Mouse (Mus musculus) midbrain, embryonic 13.5 days (tissue): ENCODE measurements around the gene D430041D05Rik. TPM values are rescaled to one million over a fixed set of nuclear protein-coding genes. Genes with fewer than 3 reads are reported as not detected.
A peak's percentile ranks its signal among the peaks of the same experiment; 100 is the strongest.

Experiments
- ATAC-seq: fragments of 200-750 bp; cut with Nextera tagmentation; 2 replicates; pipeline ENCODE4 v1.8.0; 2017; ENCODE audit warnings: mild to moderate bottlenecking, moderate TSS enrichment, moderate library complexity
- H3K27ac ChIP-seq: fragments of 300-500 bp; sonication (generic); 2 replicates; pipeline ENCODE4 v1.5.1; 2015; ENCODE audit warnings: inconsistent platforms, mild to moderate bottlenecking, moderate library complexity
- H3K27me3 ChIP-seq: fragments of 300-500 bp; sonication (generic); 2 replicates; pipeline ENCODE4 v1.6.1; 2015; ENCODE audit warnings: mild to moderate bottlenecking, inconsistent platforms
- H3K36me3 ChIP-seq: fragments of 300-500 bp; sonication (generic); 2 replicates; pipeline ENCODE4 v1.6.1; 2015; ENCODE audit warnings: mild to moderate bottlenecking, inconsistent platforms
- H3K4me1 ChIP-seq: fragments of 300-500 bp; sonication (generic); replicated peaks from 2 replicates; pipeline ENCODE4 v1.6.1; 2015; ENCODE audit warnings: inconsistent platforms
- H3K4me2 ChIP-seq: fragments of 300-500 bp; sonication (generic); replicated peaks from 2 replicates; pipeline ENCODE4 v1.6.1; 2015; ENCODE audit warnings: moderate library complexity, mild to moderate bottlenecking, inconsistent platforms
- H3K4me3 ChIP-seq: fragments of 300-500 bp; sonication (generic); replicated peaks from 2 replicates; pipeline ENCODE4 v1.5.1; 2015; ENCODE audit warnings: mild to moderate bottlenecking, inconsistent platforms
- H3K9ac ChIP-seq: fragments of 300-500 bp; sonication (generic); replicated peaks from 2 replicates; pipeline ENCODE4 v1.6.1; 2015; ENCODE audit warnings: mild to moderate bottlenecking, inconsistent platforms
- H3K9me3 ChIP-seq: fragments of 300-500 bp; sonication (generic); 2 replicates; pipeline ENCODE4 v1.6.1; 2016; ENCODE audit warnings: mild to moderate bottlenecking, inconsistent platforms
- WGBS: fragments of 180-500 bp; shearing (Covaris S2); methylation state at CpG from one replicate; pipeline ENCODE4 v1.1.7; 2015; 5-methylcytosine and 5-hydroxymethylcytosine counted together
- polyA plus RNA-seq: library from polyadenylated mRNA; unstranded; fragments of >200 nt; fragmentation: Nextera tagmentation; extraction: Ambion mirVana; gene quantifications from 2 replicates; pipeline ENCODE4 v1.2.1, GENCODE M21; 2015

Gene D430041D05Rik
- polyA plus RNA-seq, 1 experiment from 2014 or later, result 6.4 TPM

- Histone ChIP-seq H3K4me1 (no peaks in the 10 kb centered on the region), H3K4me3 (no peak overlapping the region), H3K27ac (no peak overlapping the region), H3K27me3 (no peaks in the 10 kb centered on the region), H3K4me2 (no peak overlapping the region), H3K36me3 (no peaks in the 10 kb centered on the region), H3K9me3 (no peaks in the 10 kb centered on the region), H3K9ac (no peak overlapping the region)
- peak; percentile 88 for ATAC-seq
- WGBS, result 48% methylated on average over 8 of the region's 8 CpGs
Observed at GRCm38 (mm10) chr2:104134150-104135056, 276.4 kb downstream of the D430041D05Rik start.

GRCm38 (mm10) chr2:104133042-104133810, 277.6 kb downstream of the D430041D05Rik start:
- H3K4me1 ChIP-seq, result no peaks in the 10 kb centered on the region
- no peak overlapping the region for H3K9ac ChIP-seq
- no peaks in the 10 kb centered on the region for H3K9me3 ChIP-seq
- H3K4me3 ChIP-seq, result no peak overlapping the region
- no peak overlapping the region for H3K27ac ChIP-seq
- ATAC-seq, result no peak
- no peaks in the 10 kb centered on the region for H3K36me3 ChIP-seq
- WGBS, result 48% methylated on average over 12 of the region's 12 CpGs
- no peak overlapping the region for H3K4me2 ChIP-seq
- H3K27me3 ChIP-seq, result no peaks in the 10 kb centered on the region

DNA sequence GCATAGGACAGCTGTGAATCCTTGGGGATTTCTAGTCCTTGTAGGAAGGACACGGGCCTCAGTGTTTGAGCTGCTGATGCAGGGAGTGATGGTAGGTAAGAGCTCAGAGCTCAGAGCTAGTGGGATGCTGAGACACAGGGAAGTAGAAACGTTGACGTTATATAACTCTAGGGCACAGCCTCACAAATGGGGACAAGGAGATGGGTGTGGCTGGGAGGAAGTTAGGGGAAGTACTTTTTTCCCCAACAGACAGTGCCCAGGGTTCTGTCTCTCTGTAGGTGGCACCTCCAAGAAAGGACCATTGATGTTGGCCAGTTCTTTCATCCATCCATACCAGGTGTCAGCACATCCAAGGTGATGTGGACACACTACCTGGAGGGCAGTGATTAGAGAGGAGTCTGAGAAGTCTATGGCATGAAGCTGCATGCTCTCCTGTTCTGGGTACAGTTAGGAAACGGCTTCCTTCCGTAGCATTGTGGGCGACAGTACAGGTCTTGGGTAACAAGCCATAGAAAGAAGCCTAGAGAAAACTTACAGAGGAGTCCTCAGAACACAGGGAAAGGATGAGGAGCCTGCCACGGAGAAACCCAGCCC, 278.4 kb downstream of the D430041D05Rik start:
- no peak for ATAC-seq
- H3K9ac ChIP-seq, result no peak overlapping the region
- no peak overlapping the region for H3K4me3 ChIP-seq
- H3K27ac ChIP-seq, result no peak overlapping the region
- no peaks in the 10 kb centered on the region for H3K36me3 ChIP-seq
- no peaks in the 10 kb centered on the region for H3K4me1 ChIP-seq
- 79% methylated on average over 7 of the region's 7 CpGs for WGBS
- H3K9me3 ChIP-seq, result no peaks in the 10 kb centered on the region
- no peak overlapping the region for H3K4me2 ChIP-seq
- H3K27me3 ChIP-seq, result no peaks in the 10 kb centered on the region

DNA sequence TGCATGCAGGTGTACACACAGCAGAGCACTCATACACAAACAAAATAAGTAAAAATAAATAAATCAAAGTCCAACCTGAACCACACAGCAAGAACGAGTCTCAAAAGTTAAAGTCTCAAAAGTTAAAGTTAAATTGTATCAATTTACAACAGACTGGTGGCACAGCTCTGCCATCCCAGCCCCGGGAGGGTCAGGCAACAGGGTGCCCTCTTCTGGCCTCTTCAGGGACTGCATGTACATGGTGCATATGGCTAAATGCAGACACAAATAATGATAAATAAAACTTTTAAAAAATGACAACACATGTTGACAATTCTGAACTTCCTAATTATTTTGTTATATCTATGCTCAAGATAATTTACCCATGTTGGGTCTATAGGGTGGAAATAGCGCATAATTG, 279.8 kb downstream of the D430041D05Rik start:
- WGBS, result 65% methylated on average over 3 of the region's 3 CpGs
- ATAC-seq, result no peak
- Histone ChIP-seq H3K4me2 (no peak overlapping the region), H3K4me3 (no peak overlapping the region), H3K4me1 (no peaks in the 10 kb centered on the region), H3K27ac (no peak overlapping the region), H3K36me3 (no peaks in the 10 kb centered on the region), H3K9me3 (no peaks in the 10 kb centered on the region), H3K27me3 (peaks cover 5% of the 10 kb centered on the region), H3K9ac (no peak overlapping the region)

DNA sequence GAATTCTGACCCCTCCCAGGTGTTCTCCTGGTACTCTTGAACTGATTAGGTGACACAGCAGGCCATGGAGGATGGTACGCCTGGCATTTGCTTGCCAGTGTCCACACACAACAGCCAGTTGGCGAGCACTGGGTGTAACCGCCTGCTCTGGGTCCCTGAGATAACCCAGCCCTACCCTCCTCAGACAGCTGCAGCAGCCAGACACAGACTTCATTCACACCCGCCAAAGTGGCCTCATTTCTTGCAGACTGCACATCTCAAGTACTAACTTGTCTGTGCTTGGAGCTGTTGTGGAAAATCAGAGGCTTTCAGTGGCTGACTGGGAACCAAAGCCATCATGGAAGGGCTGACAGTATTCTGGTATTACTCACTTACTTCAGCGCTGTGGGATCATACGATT, 280.6 kb downstream of the D430041D05Rik start:
- Histone ChIP-seq H3K27ac (no peak overlapping the region), H3K4me1 (no peaks in the 10 kb centered on the region), H3K4me2 (no peak overlapping the region), H3K4me3 (no peak overlapping the region), H3K36me3 (no peaks in the 10 kb centered on the region), H3K27me3 (peaks cover 5% of the 10 kb centered on the region), H3K9ac (no peak overlapping the region), H3K9me3 (no peaks in the 10 kb centered on the region)
- 89% methylated on average over 6 of the region's 6 CpGs for WGBS
- ATAC-seq, result no peak

DNA sequence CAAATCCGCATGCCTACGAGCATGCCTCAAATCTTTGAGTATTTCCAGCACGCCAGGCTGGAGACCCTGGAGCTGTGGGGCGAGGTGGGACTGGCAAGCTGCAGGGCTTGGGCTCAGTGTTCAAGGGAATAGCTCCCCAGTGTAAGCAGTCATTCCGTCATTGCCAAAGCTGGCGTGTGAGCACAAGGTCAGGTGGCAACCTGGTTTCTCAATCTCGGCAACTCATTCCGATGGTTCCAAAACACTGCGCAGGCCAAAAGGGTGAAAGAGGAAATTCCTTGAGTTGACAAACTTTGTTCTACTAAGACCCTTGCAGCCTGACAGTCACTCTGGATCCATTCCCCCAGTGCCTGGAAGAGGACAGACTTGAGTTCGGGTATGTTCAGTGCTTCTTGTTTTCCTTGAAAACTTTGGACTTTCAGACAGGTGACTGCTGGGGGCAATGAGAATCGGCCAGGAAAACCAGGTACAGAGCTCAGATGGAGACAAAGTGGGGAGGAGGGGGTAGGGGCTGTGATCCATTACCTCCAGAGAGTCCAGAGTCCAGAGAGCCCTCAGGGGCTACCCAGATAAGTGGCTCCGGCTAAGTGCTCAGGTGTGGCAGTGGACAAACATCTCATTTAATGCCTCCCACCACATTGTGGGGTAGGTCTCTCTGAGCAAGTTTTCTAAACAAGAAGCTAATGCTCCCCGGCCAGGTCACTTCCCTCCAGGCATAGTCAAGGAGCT, 281.8 kb downstream of the D430041D05Rik start:
- ATAC-seq, result no peak
- H3K9ac ChIP-seq, result no peak overlapping the region
- peaks cover 13% of the 10 kb centered on the region for H3K27me3 ChIP-seq
- H3K4me2 ChIP-seq, result no peak overlapping the region
- H3K4me3 ChIP-seq, result no peak overlapping the region
- H3K27ac ChIP-seq, result no peak overlapping the region
- 89% methylated on average over 13 of the region's 13 CpGs for WGBS
- H3K36me3 ChIP-seq, result no peaks in the 10 kb centered on the region
- H3K4me1 ChIP-seq, result no peaks in the 10 kb centered on the region
- H3K9me3 ChIP-seq, result no peaks in the 10 kb centered on the region

GRCm38 (mm10) chr2:104124071-104124470, 286.7 kb downstream of the D430041D05Rik start:
- H3K27ac ChIP-seq, result no peak overlapping the region
- no peak overlapping the region for H3K4me2 ChIP-seq
- H3K4me3 ChIP-seq, result no peak overlapping the region
- WGBS, result 82% methylated on average over 5 of the region's 5 CpGs
- peaks cover 32% of the 10 kb centered on the region for H3K27me3 ChIP-seq
- peaks cover 7% of the 10 kb centered on the region for H3K4me1 ChIP-seq
- no peak for ATAC-seq
- no peaks in the 10 kb centered on the region for H3K9me3 ChIP-seq
- H3K9ac ChIP-seq, result no peak overlapping the region
- H3K36me3 ChIP-seq, result no peaks in the 10 kb centered on the region

GRCm38 (mm10) chr2:104123540-104123939, 287.3 kb downstream of the D430041D05Rik start:
- no peak for ATAC-seq
- Histone ChIP-seq H3K27me3 (peaks cover 32% of the 10 kb centered on the region), H3K4me3 (peak overlapping the region; percentile 78; the same call in 1 of the 2 replicates), H3K9ac (no peak overlapping the region; the same call in 1 of the 2 replicates), H3K36me3 (no peaks in the 10 kb centered on the region), H3K27ac (no peak overlapping the region), H3K4me2 (peak overlapping the region; percentile 95), H3K4me1 (peaks cover 7% of the 10 kb centered on the region), H3K9me3 (no peaks in the 10 kb centered on the region)
- WGBS, result 32% methylated on average over 3 of the region's 3 CpGs

DNA sequence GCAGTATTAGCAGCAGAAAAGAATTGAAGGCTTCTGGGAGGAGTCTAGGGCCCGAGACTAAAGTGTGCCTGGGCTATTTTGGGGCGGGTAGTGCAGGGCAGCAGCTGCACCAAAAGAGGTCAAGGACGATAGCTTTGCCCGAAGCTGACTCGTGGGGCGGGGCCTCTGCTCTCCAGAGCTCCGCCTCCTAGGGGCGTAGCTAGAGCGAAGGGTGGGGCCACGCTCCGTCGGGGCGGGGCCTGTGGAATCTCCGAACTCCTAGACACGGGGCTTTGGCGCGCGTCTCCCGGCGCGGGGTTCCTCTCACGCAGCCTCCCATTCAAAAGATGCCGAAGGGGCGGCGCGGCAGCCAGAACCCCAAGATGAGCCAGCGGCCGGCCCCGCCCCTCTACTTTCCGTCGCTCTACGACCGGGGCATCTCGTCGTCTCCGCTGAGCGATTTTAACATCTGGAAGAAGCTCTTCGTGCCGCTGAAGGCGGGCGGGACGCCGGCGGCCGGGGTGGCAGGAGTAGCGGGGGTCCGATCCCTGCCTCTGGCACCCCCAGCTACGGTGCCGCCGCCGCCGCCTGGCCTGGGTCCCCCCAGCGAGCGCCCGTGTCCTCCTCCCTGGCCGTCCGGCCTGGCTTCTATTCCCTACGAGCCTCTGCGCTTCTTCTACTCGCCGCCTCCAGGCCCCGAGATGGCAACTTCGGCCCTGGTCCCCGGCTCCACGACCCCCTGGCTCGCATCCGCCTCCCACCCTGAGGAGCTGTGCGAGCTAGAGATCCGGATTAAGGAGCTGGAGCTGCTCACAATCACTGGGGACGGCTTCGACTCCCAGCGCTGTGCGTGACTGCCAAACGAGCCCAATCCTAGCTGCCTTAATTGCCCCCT, 288.1 kb downstream of the D430041D05Rik start, which contains the start of gene A930018P22Rik:
TSS of gene A930018P22Rik (plus strand) at position 265 of the 874 bp plus-strand sequence.
- no peaks in the 10 kb centered on the region for H3K36me3 ChIP-seq
- peaks cover 7% of the 10 kb centered on the region for H3K4me1 ChIP-seq
- H3K27me3 ChIP-seq, result peaks cover 32% of the 10 kb centered on the region
- WGBS, result under 1% methylated on average over 74 of the region's 74 CpGs
- H3K9me3 ChIP-seq, result no peaks in the 10 kb centered on the region
- H3K9ac ChIP-seq, result peak within 1 kb of the TSS; percentile 82
- H3K27ac ChIP-seq, result peak within 1 kb of the TSS; percentile 19; the same call in 1 of the 2 replicates
- H3K4me2 ChIP-seq, result peak within 1 kb of the TSS; percentile 95
- peak; percentile 95 for ATAC-seq
- peak within 1 kb of the TSS; percentile 78 for H3K4me3 ChIP-seq

GRCm38 (mm10) chr2:104121681-104122504, 288.9 kb downstream of the D430041D05Rik start:
- Histone ChIP-seq H3K4me1 (peaks cover 7% of the 10 kb centered on the region), H3K4me2 (peak overlapping the region; percentile 95), H3K27me3 (peaks cover 32% of the 10 kb centered on the region), H3K36me3 (no peaks in the 10 kb centered on the region), H3K9ac (peak overlapping the region; percentile 82; the same call in 1 of the 2 replicates), H3K4me3 (peak overlapping the region; percentile 78), H3K9me3 (no peaks in the 10 kb centered on the region), H3K27ac (no peak overlapping the region)
- WGBS, result 82% methylated on average over 8 of the region's 8 CpGs
- ATAC-seq, result no peak
